Mouse (Mus musculus): ENCODE measurements around the gene Olfr102. TPM values are rescaled to one million over a fixed set of nuclear protein-coding genes. Genes with fewer than 3 reads are reported as not detected.

The Olfr102 gene
- total RNA-seq (2023), result not detected

DNA sequence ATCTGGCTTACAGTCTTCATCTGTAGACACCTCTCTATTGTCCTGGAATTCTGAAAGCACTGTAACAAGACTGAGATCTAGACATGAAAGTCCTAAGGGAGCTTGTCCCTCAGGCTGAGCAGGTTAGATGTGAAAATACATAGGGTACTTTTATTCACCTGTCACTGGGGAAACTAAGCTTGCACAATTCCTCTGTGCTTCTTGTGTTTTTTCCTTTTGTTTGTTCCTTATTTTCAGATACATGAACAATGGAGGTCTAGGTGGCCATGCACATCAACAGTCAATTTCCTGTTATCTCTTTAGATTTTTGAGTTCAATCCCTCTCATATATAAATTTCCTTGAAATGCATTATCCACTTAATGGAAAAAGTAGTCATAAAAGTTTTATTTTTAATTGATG is at the start of gene Olfr102:
Olfr102 (minus strand) TSS at position 101 of the 400 bp plus-strand sequence.

DNA sequence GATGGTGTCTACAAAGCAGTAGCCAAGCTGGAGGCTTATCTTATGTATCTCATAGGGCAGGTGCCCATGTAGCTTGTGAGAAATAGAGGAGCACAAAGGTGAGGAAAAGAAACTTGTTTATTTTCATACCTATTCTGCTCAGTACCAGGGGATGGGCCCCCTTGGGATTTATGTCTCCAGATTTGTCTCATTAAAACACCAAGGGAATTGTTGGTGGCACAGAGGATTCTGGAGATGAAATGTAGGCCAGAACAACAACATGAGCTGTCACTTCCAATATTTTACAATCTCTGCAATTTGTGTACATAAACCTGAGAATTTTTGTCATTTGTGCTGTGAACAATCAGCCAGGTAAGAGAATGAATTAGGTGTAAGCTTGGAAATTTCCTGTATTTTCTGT is 42.4 kb upstream of the Olfr102 start, which contains the start of gene Olfr104-ps:
Olfr104-ps (plus strand) TSS at position 301 of the 400 bp plus-strand sequence.

DNA sequence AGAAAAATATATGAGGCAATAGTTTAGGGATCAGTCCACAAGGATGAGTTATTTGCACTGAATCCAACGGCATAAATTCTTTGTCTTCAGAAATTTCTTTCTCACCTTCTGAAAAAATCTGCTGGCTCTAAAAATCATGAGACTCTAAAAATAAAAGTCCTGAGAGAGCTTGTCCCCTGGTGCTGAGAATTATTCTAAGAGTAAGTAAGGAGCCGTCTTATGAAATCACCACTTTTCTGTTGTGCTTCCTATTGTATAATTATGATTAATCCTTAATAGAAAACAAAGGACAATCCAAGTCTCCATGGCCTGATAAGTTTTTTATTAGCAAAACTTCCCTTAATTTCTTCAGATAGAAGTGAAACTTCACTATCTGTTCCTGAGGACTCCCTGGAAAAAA is 22.7 kb upstream of the Olfr102 start, which contains the start of gene Olfr103:
Olfr103 (minus strand) TSS at position 101 of the 400 bp plus-strand sequence.

DNA sequence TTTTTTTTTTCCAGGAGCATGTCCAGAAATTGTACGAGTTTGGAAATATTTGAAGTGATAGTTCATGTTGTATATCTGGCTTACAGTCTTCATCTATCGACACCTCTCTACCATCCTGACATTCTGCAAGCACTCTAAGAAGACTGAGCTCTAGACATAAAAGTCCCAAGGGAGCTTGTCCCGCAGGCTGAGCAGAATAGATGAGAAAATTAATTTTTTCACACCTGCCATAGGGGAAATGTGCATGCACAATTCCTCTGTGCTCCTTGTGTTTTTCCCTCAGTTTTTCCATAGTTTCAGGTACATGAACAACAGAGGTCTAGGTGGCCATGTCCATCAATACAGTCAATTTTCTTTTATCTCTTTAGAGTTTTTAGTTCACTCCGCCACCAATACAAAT is 12.6 kb downstream of the Olfr102 start, which contains the start of gene Olfr101:
Olfr101 (minus strand) TSS at position 101 of the 400 bp plus-strand sequence.

DNA sequence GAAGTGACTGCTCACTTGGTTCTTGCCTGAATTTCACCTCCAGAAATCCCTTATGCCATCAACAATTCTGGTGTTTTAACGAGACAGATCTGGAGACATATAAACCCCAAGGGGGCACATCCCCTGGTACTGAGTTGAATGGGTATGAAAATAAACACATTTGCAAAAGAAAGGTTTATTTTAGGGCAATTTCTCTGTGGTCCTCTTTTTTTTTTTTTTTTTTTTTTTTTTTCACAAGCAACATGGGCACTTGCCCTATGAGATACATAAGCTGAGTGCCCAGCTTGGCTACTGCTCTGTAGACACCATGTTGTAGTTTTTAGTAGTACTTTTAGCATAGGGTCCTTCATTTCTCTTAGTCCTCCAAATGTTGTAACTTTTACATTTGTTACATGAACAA is 33.5 kb downstream of the Olfr102 start, which contains the start of gene Olfr99:
Olfr99 (minus strand) TSS at position 101 of the 400 bp plus-strand sequence.

DNA sequence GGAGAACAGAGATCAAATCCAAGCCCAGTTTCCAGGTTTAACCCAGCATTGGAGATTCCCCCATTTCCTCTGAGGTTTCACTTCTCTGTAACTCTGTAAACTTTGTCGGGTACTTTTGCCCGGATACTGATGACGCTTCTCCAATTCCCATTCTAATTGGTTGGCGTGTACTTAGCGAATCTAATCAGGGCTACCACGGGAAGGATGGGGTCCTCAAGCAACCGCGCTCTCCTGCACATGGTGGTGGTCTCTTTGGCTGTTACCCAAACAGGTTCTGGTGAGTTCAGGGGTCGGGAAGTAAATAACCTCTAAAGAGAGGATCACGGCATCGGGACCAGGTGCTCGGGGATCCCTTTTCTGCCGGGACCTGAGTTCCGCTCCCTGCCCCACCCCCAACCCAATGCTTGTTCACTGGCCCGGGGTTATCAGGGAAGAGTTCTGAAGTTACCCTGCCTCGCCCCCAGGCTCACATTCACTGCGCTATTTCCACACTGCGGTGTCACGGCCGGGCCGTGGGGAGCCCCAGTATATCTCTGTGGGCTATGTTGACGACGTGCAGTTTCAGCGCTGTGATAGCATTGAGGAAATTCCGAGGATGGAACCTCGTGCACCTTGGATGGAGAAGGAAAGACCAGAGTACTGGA is 46.7 kb downstream of the Olfr102 start, which contains the start of gene H2-M3:
H2-M3 (plus strand) TSS at position 163 of the 644 bp plus-strand sequence.

DNA sequence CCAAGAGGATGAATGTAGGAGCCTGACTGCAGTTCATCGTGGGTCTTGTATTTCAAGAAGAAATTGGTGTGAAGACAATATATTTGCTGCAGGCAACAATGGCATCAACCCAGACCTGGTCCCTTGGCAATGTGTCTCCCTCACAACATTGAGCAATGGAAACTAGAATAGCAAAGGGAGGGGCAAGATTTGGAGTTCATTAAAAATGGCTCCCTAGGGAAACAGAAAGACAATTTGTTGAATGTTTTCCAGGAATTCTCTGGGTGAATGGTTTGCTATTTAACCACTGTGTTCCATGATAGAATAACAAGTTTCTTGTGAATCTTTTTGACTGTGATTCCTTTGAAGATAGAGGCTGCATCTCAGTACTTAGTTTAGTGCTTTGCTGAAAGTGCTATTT is 53.2 kb downstream of the Olfr102 start, which contains the start of gene Olfr98:
Olfr98 (minus strand) TSS at position 124 of the 400 bp plus-strand sequence.

Other genes with a start within 250 kb of the Olfr102 start
- gene Olfr90, start 228.6 kb downstream of the Olfr102 start, total RNA-seq (2023), result not detected
- not detected for gene Olfr91, start 218.8 kb downstream of the Olfr102 start, total RNA-seq (2023)
- gene Olfr92, start 197.0 kb downstream of the Olfr102 start, total RNA-seq (2023), result not detected
- not detected for gene Olfr93, start 155.6 kb downstream of the Olfr102 start, total RNA-seq (2023)
- gene Ubd, start 123.2 kb downstream of the Olfr102 start, total RNA-seq (2023), result not detected
- gene Olfr94, start 116.1 kb downstream of the Olfr102 start, total RNA-seq (2023), result not detected
- gene Olfr95, start 103.9 kb downstream of the Olfr102 start, total RNA-seq (2023), result not detected
- not detected for gene Olfr96, start 96.9 kb downstream of the Olfr102 start, total RNA-seq (2023)
- gene Olfr97, start 79.7 kb downstream of the Olfr102 start, total RNA-seq (2023), result not detected
- not detected for gene Olfr98, start 53.3 kb downstream of the Olfr102 start, total RNA-seq (2023)
- 1 to 10 TPM; 5.8 to 6.0 TPM for gene H2-M3, start 46.8 kb downstream of the Olfr102 start, total RNA-seq (2023)
- not detected for gene Olfr99, start 33.6 kb downstream of the Olfr102 start, total RNA-seq (2023)
- gene Olfr101, start 12.7 kb downstream of the Olfr102 start, total RNA-seq (2023), result not detected
- gene Olfr103, start 22.6 kb upstream of the Olfr102 start, total RNA-seq (2023), result not detected
- gene Olfr104-ps, start 42.5 kb upstream of the Olfr102 start, total RNA-seq (2023), result not detected
- gene Olfr105-ps, start 62.0 kb upstream of the Olfr102 start, total RNA-seq (2023), result not detected
- gene Olfr106-ps, start 73.3 kb upstream of the Olfr102 start, total RNA-seq (2023), result not detected
- gene Olfr107, start 82.2 kb upstream of the Olfr102 start, total RNA-seq (2023), result not detected
- not detected for gene Olfr108, start 128.4 kb upstream of the Olfr102 start, total RNA-seq (2023)
- not detected for gene Olfr109, start 141.9 kb upstream of the Olfr102 start, total RNA-seq (2023)
- not detected for gene H2-M2, start 166.5 kb upstream of the Olfr102 start, total RNA-seq (2023)
- gene Olfr110, start 175.4 kb upstream of the Olfr102 start, total RNA-seq (2023), result not detected
- gene Olfr111, start 191.0 kb upstream of the Olfr102 start, total RNA-seq (2023), result not detected

Measured in neutrophil, adult 59 days (primary cell).